Mouse (Mus musculus) urinary bladder, postnatal 4 days (tissue): ENCODE results near the gene Stil.
"Not testable (repeated sequence)": the region's sequence is repeated elsewhere in the genome, so short reads cannot be mapped to it uniquely, and the experiment has no call there.

Source experiments
- DNase-seq, 2 experiments: peaks; one replicate each; pipeline ENCODE4 v3.0.0; 2021 to 2022; ENCODE audit warnings: low spot score in 2 of 2

The Stil gene

DNA sequence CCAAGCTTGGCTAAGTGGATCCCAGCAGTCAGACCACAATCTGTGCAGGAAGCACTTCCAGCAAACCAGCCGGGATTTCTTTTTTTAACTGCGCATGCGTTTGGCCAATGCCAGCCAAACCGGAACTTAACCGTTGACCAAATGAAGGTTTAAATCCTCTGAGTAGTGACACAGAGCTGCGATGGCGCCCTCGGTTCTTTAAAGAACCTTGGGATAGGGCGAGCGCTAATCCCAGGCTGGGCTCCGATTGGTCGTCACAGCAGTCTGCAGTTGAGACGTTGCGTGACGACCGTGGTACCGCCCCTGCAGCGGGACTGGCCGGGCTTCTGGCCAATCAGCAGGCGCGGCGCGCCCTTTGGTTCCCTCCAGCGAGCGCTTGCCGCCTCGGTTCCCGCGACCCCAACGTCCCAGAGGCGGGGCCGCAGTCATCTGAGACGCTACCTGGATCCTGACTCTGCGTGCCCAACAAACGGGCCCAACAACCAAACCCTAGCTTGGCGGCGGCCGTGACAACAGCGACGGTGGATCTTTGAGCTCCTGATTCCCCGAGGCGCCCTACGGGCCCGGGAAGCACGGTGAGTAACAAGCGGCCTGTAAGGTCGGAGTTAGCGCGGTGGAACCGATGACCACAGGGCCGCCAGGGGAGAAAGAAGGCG, at the start of gene Stil:
Gene Stil (plus strand): TSS at position 387 of the 656 bp plus-strand sequence.
- DNase-seq, result peak; percentile 95 to 96

GRCm38 (mm10) chr4:114953172-114953571, 46.8 kb upstream of the Stil start:
- no peak for DNase-seq

- no peak for DNase-seq
Observed at GRCm38 (mm10) chr4:114957403-114957802, 42.6 kb upstream of the Stil start.

GRCm38 (mm10) chr4:114958231-114958630, 41.7 kb upstream of the Stil start:
- no peak for DNase-seq

DNA sequence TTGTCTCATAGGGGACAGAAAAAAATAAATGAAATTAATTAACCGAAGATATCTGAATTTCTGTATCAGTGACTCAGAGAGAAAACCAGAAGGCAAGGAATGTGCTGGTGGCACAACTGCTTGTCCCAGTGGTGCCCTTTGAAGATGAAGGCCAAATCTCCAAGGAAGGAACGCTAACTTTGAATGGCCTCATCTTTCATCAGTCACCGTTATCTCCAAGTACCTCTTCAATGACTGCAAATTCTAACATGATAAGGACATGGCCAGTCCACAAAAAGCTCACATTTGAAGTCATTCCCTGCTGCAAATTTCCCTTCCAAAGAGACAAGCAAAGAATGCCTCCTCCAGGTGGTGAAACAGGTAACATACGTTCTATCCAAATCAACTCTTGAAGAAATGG, 41.2 kb upstream of the Stil start:
- no peak for DNase-seq

- DNase-seq, result no peak
Observed at GRCm38 (mm10) chr4:114959533-114959932, 40.4 kb upstream of the Stil start.

- DNase-seq, result not testable (repeated sequence)
Observed at GRCm38 (mm10) chr4:114960881-114961280, 39.1 kb upstream of the Stil start.

- no peak for DNase-seq
Observed at GRCm38 (mm10) chr4:114970736-114971135, 29.2 kb upstream of the Stil start.

GRCm38 (mm10) chr4:114973229-114973740, 26.7 kb upstream of the Stil start:
- no peak for DNase-seq

DNA sequence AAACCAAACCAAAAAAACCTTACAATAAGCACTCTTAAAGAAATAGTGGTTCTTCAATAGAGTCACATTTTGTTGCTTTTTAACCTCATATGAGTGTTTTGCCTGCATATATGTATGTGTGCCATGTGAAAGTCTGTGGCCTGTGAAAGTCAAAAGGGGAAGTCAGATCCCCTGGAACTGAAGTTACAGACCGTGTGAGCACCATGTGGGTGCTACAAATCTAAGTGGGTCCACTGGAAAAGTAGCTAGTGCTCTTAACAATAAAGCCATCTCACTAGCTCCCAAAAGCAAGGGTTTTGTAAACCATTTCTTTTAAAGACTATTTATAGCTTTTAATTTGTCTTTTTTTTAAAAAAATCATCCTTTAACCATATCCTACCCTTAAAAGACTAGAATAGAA, 17.3 kb upstream of the Stil start:
- no peak for DNase-seq

- DNase-seq, result no peak
Observed at GRCm38 (mm10) chr4:114983020-114983419, 16.9 kb upstream of the Stil start.

DNA sequence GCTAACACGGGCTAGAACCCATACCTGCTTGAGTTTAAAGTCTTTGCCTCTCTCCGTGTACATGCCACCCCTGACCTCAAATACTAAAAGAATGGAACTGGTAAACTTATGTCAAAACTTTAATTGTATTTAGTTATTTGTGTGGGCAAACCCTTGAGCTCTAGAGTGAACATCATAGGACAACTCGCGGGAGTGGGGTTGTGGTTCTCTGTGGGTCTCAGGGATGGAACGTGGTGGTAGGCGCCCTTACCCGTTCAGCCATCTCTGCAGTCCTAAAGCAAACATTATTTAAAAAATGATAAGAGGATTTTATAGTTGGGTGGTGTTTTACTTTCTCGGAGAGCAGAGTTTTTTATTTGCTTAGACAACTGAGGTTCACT, 13.8 kb upstream of the Stil start:
- DNase-seq, result no peak

- DNase-seq, result peak; percentile 77 to 85
Observed at GRCm38 (mm10) chr4:114986591-114987432, 13.1 kb upstream of the Stil start, which contains the start of gene Cmpk1. Gene Cmpk1 (minus strand): TSS chr4:114987241.

GRCm38 (mm10) chr4:114994218-114994617, 5.7 kb upstream of the Stil start:
- DNase-seq, result no peak

DNA sequence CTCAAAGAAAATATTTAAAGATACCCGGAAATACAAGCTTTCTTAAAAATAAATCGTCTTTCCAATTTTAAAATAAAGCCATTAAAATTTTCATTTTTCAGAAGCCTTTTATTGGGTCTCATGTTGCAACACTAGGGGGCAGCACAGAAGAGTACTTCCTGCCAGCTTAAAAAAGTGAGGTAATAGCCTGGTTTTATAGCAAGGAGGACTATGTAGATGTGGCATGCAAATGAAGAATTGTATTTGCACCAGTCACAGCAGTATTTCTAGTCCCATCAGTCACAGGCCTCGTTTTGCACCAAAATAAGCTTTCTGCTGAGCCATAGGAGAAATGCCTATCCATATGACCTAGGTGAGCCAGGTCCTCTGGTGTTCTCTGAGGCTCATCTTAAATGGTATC, 2.9 kb upstream of the Stil start:
- no peak for DNase-seq

- no peak for DNase-seq
Observed at GRCm38 (mm10) chr4:114999445-114999772, 550 bp upstream of the Stil start.

- DNase-seq, result no peak
Observed at GRCm38 (mm10) chr4:115000429-115000795, 453 bp downstream of the Stil start.

- DNase-seq, result no peak
Observed at GRCm38 (mm10) chr4:115014276-115014675, 14.3 kb downstream of the Stil start.

DNA sequence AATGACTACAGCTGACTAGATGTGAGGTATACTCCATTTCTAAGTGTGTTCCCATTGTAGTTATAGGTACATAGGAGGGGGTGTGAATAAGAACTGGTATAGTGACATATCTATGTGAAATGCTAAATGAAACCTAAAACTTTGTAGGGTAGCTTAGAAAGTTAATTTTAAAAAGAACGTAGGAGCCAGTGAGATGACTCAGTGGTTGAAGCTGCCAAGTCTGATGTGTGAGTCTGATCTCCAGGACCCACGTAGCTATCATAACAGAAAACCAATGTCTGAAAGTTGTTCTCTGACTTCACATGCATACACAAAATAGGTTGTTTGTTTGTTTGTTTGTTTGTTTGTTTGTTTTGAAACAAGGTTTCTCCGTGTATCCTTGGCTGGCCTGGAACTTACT, 20.0 kb downstream of the Stil start:
- DNase-seq, result no peak

DNA sequence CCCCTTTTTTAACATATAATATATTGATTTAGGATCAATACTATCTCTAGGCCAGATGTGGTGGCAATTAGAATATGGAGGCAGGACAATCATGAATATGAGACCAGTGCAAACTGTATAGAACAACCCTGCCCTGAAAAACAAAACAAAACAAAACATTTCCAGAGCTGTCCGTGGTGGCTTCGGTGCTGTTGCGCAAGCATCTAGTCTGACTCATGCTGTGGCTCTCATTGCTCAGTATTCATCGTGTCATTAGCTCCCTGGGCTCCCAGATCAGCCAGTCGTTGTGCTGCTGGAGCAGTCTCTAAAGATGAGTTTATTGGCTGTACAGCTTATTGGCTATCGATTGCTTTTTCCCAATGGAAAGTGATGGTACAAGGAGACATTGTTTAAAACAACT, 35.1 kb downstream of the Stil start:
- no peak for DNase-seq

GRCm38 (mm10) chr4:115038242-115038641, 38.3 kb downstream of the Stil start:
- no peak for DNase-seq

DNA sequence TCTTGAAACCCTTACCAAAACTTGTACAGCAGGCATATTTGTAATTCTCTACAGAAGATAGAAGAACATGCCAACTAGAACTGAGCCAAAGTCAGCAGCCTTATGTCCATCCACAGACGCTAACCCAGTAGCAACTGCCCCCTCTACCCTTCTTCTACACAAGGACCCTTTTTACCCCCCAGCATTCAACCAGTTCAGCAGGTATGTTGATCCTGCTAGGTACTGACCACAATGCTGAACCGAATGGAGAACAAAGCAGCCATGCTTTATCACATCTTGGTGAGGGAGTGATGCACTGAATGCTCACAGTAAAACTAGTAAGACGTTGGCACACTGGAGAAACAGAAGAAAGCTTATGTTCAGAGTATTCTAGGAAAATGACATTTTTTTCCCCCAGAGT, 45.7 kb downstream of the Stil start:
- no peak for DNase-seq

- no peak for DNase-seq
Observed at GRCm38 (mm10) chr4:115047750-115048149, 47.8 kb downstream of the Stil start.
